Mouse (Mus musculus) spleen, adult 2 months (tissue): Measurements from ENCODE around the gene Ppp4r3a. TPM values are rescaled to one million over a fixed set of nuclear protein-coding genes. Genes with fewer than 3 reads are reported as not detected.

Experiments
- DNase-seq, 2 experiments: peaks; one replicate each; pipeline versions ENCODE4 v3.0.0 to v3.0.0-alpha.2; 2012 to 2021; ENCODE audit warnings: low spot score in 2 of 2, low read depth in 1 of 2
- H3K27ac ChIP-seq: fragments of 200-500 bp; 2 replicates; pipeline ENCODE4 v1.5.1; 2012; ENCODE audit warnings: low read length, inconsistent platforms; ENCODE audit not compliant: insufficient read depth
- H3K27me3 ChIP-seq: fragments of 200-500 bp; 2 replicates; pipeline ENCODE4 v1.6.1; 2012; ENCODE audit warnings: mild to moderate bottlenecking, moderate library complexity, low read length, inconsistent platforms; ENCODE audit not compliant: control insufficient read depth, insufficient read depth
- H3K36me3 ChIP-seq: fragments of 200-500 bp; 2 replicates; pipeline ENCODE4 v1.6.1; 2012; ENCODE audit warnings: mild to moderate bottlenecking, low read length, inconsistent platforms; ENCODE audit not compliant: control insufficient read depth, insufficient read depth
- H3K4me1 ChIP-seq: fragments of 200-500 bp; 2 replicates; pipeline ENCODE4 v1.6.1; 2011; ENCODE audit warnings: inconsistent platforms; ENCODE audit not compliant: control insufficient read depth, insufficient read depth, insufficient read length
- H3K4me3 ChIP-seq: fragments of 200-500 bp; 2 replicates; pipeline ENCODE4 v1.5.1; 2011; ENCODE audit warnings: mild to moderate bottlenecking, inconsistent platforms; ENCODE audit not compliant: insufficient read depth, insufficient read length; ENCODE audit errors: extremely low read depth
- CTCF ChIP-seq: fragments of 200-500 bp; IDR thresholded peaks from 2 replicates; pipeline ENCODE4 v1.5.1; 2011; ENCODE audit warnings: mild to moderate bottlenecking, inconsistent platforms; ENCODE audit not compliant: insufficient read depth, insufficient read length, insufficient replicate concordance; ENCODE audit errors: extremely low read depth
- POLR2A ChIP-seq: fragments of 200-500 bp; IDR thresholded peaks from 2 replicates; pipeline ENCODE4 v1.6.1; 2011; ENCODE audit warnings: low read depth, low read length, inconsistent platforms
- WGBS: fragments of 180-500 bp; shearing (Covaris S2); methylation state at CpG from one replicate; pipeline ENCODE4 v1.1.7; 2018; 5-methylcytosine and 5-hydroxymethylcytosine counted together
- polyA plus RNA-seq: library from polyadenylated mRNA; depleted of rRNA; stranded (reverse); fragments of >200 nt; gene quantifications from 2 replicates; pipeline ENCODE4 v1.2.3, GENCODE M21; 2012

The Ppp4r3a gene
- polyA plus RNA-seq, 1 experiment, result 10.9 TPM

GRCm38 (mm10) chr12:100998564-100998962 is 84.9 kb downstream of the Ppp4r3a start:
- Histone ChIP-seq H3K4me3 (no peak overlapping the region), H3K4me1 (peaks cover 52% of the 10 kb centered on the region), H3K27ac (no peak overlapping the region; the same call in 1 of the 2 replicates), H3K27me3 (no peaks in the 10 kb centered on the region), H3K36me3 (no peaks in the 10 kb centered on the region)
- no peak for TF ChIP-seq CTCF
- no peak for TF ChIP-seq POLR2A
- WGBS, result 85% methylated on average over 8 of the region's 8 CpGs
- DNase-seq, result no peak

- no peak for DNase-seq
- Histone ChIP-seq H3K36me3 (no peaks in the 10 kb centered on the region), H3K27ac (peak overlapping the region; percentile 30; the same call in 1 of the 2 replicates), H3K27me3 (no peaks in the 10 kb centered on the region), H3K4me1 (peaks cover 53% of the 10 kb centered on the region), H3K4me3 (no peak overlapping the region)
- TF ChIP-seq POLR2A (no peak), CTCF (no peak)
- WGBS, result 77% methylated on average over 10 of the region's 10 CpGs
Observed at GRCm38 (mm10) chr12:100997830-100998563, 85.5 kb downstream of the Ppp4r3a start.

GRCm38 (mm10) chr12:100996378-100996898 is 87.1 kb downstream of the Ppp4r3a start:
- Histone ChIP-seq H3K4me3 (no peak overlapping the region), H3K4me1 (peaks cover 51% of the 10 kb centered on the region), H3K27ac (peak overlapping the region; percentile 64), H3K36me3 (no peaks in the 10 kb centered on the region), H3K27me3 (no peaks in the 10 kb centered on the region)
- WGBS, result 75% methylated on average over 5 of the region's 5 CpGs
- TF ChIP-seq POLR2A (no peak), CTCF (no peak)
- DNase-seq, result no peak

- TF ChIP-seq CTCF (no peak), POLR2A (no peak)
- Histone ChIP-seq H3K27me3 (no peaks in the 10 kb centered on the region), H3K36me3 (no peaks in the 10 kb centered on the region), H3K4me1 (peaks cover 48% of the 10 kb centered on the region), H3K4me3 (no peak overlapping the region), H3K27ac (peak overlapping the region; percentile 64)
- 79% methylated on average over 16 of the region's 16 CpGs for WGBS
- no peak for DNase-seq
Observed at GRCm38 (mm10) chr12:100995607-100996377, 87.7 kb downstream of the Ppp4r3a start.

- no peaks in the 10 kb centered on the region for H3K36me3 ChIP-seq
- H3K4me1 ChIP-seq, result peaks cover 48% of the 10 kb centered on the region
- no peak overlapping the region for H3K4me3 ChIP-seq
- peak overlapping the region; percentile 64 for H3K27ac ChIP-seq
- no peak for TF ChIP-seq POLR2A
- no peak for TF ChIP-seq CTCF
- WGBS, result 38% methylated on average over 3 of the region's 3 CpGs
- H3K27me3 ChIP-seq, result no peaks in the 10 kb centered on the region
- peak in 1 of 2 experiments; percentile 37 for DNase-seq
Observed at GRCm38 (mm10) chr12:100994140-100995015, 89.1 kb downstream of the Ppp4r3a start.

GRCm38 (mm10) chr12:100993146-100993545 is 90.4 kb downstream of the Ppp4r3a start:
- Histone ChIP-seq H3K4me1 (peaks cover 54% of the 10 kb centered on the region), H3K36me3 (no peaks in the 10 kb centered on the region), H3K4me3 (no peak overlapping the region), H3K27me3 (no peaks in the 10 kb centered on the region), H3K27ac (peak overlapping the region; percentile 59)
- DNase-seq, result no peak
- TF ChIP-seq POLR2A (no peak), CTCF (no peak)
- 75% methylated on average over 3 of the region's 3 CpGs for WGBS
